Mouse (Mus musculus): ENCODE measurements around the gene Apaf1. TPM values are rescaled to one million over a fixed set of nuclear protein-coding genes. Genes with fewer than 3 reads are reported as not detected.

Gene Apaf1
- polyA plus RNA-seq, 1 experiment from 2014 or later = 12.6 TPM

GRCm38 (mm10) chr10:91027468-91027867 is 55.1 kb downstream of the Apaf1 start:
- H3K9me3 ChIP-seq (replicated peaks) = no peaks in the 10 kb centered on the region
- no peak for ATAC-seq
- WGBS (ENCODE audit: insufficient replicate concordance) = 88% methylated on average over 4 of the region's 4 CpGs
- no peak overlapping the region for H3K4me2 ChIP-seq
- H3K27me3 ChIP-seq (replicated peaks) = no peaks in the 10 kb centered on the region
- peaks cover 23% of the 10 kb centered on the region for H3K36me3 ChIP-seq
- no peak overlapping the region for H3K9ac ChIP-seq
- H3K4me3 ChIP-seq = no peak overlapping the region
- no peaks in the 10 kb centered on the region for H3K4me1 ChIP-seq
- H3K27ac ChIP-seq = no peak overlapping the region

- Histone ChIP-seq H3K9ac (no peak overlapping the region), H3K9me3 (replicated peaks) (no peaks in the 10 kb centered on the region), H3K27me3 (replicated peaks) (no peaks in the 10 kb centered on the region), H3K27ac (no peak overlapping the region), H3K4me1 (no peaks in the 10 kb centered on the region), H3K4me2 (no peak overlapping the region), H3K4me3 (no peak overlapping the region), H3K36me3 (peaks cover 31% of the 10 kb centered on the region)
- WGBS (ENCODE audit: insufficient replicate concordance) = 80% methylated on average over 12 of the region's 12 CpGs
- ATAC-seq = no peak
Measured at GRCm38 (mm10) chr10:91005858-91006538, 76.6 kb downstream of the Apaf1 start.

GRCm38 (mm10) chr10:91001421-91001820 is 81.1 kb downstream of the Apaf1 start:
- H3K4me1 ChIP-seq = no peaks in the 10 kb centered on the region

GRCm38 (mm10) chr10:90999899-91000298 is 82.7 kb downstream of the Apaf1 start:
- no peak for ATAC-seq
- 82% methylated on average over 5 of the region's 5 CpGs for WGBS (ENCODE audit: insufficient replicate concordance)
- no peaks in the 10 kb centered on the region for H3K27me3 ChIP-seq (replicated peaks)
- H3K9ac ChIP-seq = no peak overlapping the region
- H3K4me2 ChIP-seq = no peak overlapping the region
- no peak overlapping the region for H3K4me3 ChIP-seq
- H3K36me3 ChIP-seq = peaks cover 24% of the 10 kb centered on the region
- H3K27ac ChIP-seq = no peak overlapping the region
- no peaks in the 10 kb centered on the region for H3K4me1 ChIP-seq
- H3K9me3 ChIP-seq (replicated peaks) = no peaks in the 10 kb centered on the region

More at GRCm38 (mm10) chr10:91001421-91001820, 81.1 kb downstream of the Apaf1 start:
- H3K4me3 ChIP-seq = no peak overlapping the region
- ATAC-seq = no peak
- peaks cover 16% of the 10 kb centered on the region; the same call in 1 of the 2 replicates for H3K36me3 ChIP-seq
- no peak overlapping the region for H3K9ac ChIP-seq
- no peaks in the 10 kb centered on the region for H3K27me3 ChIP-seq (replicated peaks)
- no peak overlapping the region for H3K4me2 ChIP-seq
- 85% methylated on average over 13 of the region's 13 CpGs for WGBS (ENCODE audit: insufficient replicate concordance)
- H3K27ac ChIP-seq = no peak overlapping the region
- H3K9me3 ChIP-seq (replicated peaks) = no peaks in the 10 kb centered on the region

- Histone ChIP-seq H3K4me2 (no peak overlapping the region), H3K4me3 (no peak overlapping the region), H3K9ac (no peak overlapping the region), H3K9me3 (replicated peaks) (no peaks in the 10 kb centered on the region), H3K4me1 (no peaks in the 10 kb centered on the region), H3K27me3 (replicated peaks) (no peaks in the 10 kb centered on the region), H3K27ac (no peak overlapping the region), H3K36me3 (peaks cover 48% of the 10 kb centered on the region)
- WGBS (ENCODE audit: insufficient replicate concordance) = 83% methylated on average over 5 of the region's 5 CpGs
- ATAC-seq = no peak
Measured at GRCm38 (mm10) chr10:90993869-90994268, 88.7 kb downstream of the Apaf1 start.

GRCm38 (mm10) chr10:90992237-90992636 is 90.3 kb downstream of the Apaf1 start:
- Histone ChIP-seq H3K4me2 (no peak overlapping the region), H3K27me3 (replicated peaks) (no peaks in the 10 kb centered on the region), H3K9me3 (replicated peaks) (no peaks in the 10 kb centered on the region), H3K27ac (no peak overlapping the region), H3K36me3 (peaks cover 44% of the 10 kb centered on the region), H3K4me1 (no peaks in the 10 kb centered on the region), H3K4me3 (no peak overlapping the region), H3K9ac (no peak overlapping the region)
- WGBS (ENCODE audit: insufficient replicate concordance) = 84% methylated on average over 6 of the region's 6 CpGs
- ATAC-seq = no peak

GRCm38 (mm10) chr10:90990340-90990739 is 92.2 kb downstream of the Apaf1 start:
- no peaks in the 10 kb centered on the region for H3K9me3 ChIP-seq (replicated peaks)
- WGBS (ENCODE audit: insufficient replicate concordance) = 73% methylated on average over 6 of the region's 6 CpGs
- H3K9ac ChIP-seq = no peak overlapping the region
- no peaks in the 10 kb centered on the region for H3K27me3 ChIP-seq (replicated peaks)
- H3K36me3 ChIP-seq = peaks cover 32% of the 10 kb centered on the region
- ATAC-seq = no peak
- H3K4me3 ChIP-seq = no peak overlapping the region
- H3K4me1 ChIP-seq = no peaks in the 10 kb centered on the region
- H3K4me2 ChIP-seq = no peak overlapping the region
- no peak overlapping the region for H3K27ac ChIP-seq

GRCm38 (mm10) chr10:90983046-90983445 is 99.5 kb downstream of the Apaf1 start:
- WGBS (ENCODE audit: insufficient replicate concordance) = 77% methylated on average over 8 of the region's 8 CpGs
- Histone ChIP-seq H3K36me3 (no peaks in the 10 kb centered on the region), H3K27ac (no peak overlapping the region), H3K4me1 (no peaks in the 10 kb centered on the region), H3K9me3 (replicated peaks) (no peaks in the 10 kb centered on the region), H3K9ac (no peak overlapping the region), H3K4me3 (no peak overlapping the region), H3K4me2 (no peak overlapping the region), H3K27me3 (replicated peaks) (no peaks in the 10 kb centered on the region)
- ATAC-seq = no peak

- no peaks in the 10 kb centered on the region for H3K36me3 ChIP-seq
- no peak for ATAC-seq
- no peak overlapping the region for H3K27ac ChIP-seq
- no peaks in the 10 kb centered on the region for H3K4me1 ChIP-seq
- 63% methylated on average over 4 of the region's 4 CpGs for WGBS (ENCODE audit: insufficient replicate concordance)
- no peak overlapping the region for H3K9ac ChIP-seq
- no peaks in the 10 kb centered on the region for H3K27me3 ChIP-seq (replicated peaks)
- H3K4me2 ChIP-seq = no peak overlapping the region
- H3K9me3 ChIP-seq (replicated peaks) = no peaks in the 10 kb centered on the region
- H3K4me3 ChIP-seq = no peak overlapping the region
Measured at GRCm38 (mm10) chr10:90981811-90982210, 100.8 kb downstream of the Apaf1 start.

GRCm38 (mm10) chr10:90974491-90974890 is 108.1 kb downstream of the Apaf1 start:
- H3K4me3 ChIP-seq = no peak overlapping the region
- no peaks in the 10 kb centered on the region for H3K36me3 ChIP-seq
- 51% methylated on average over 6 of the region's 6 CpGs for WGBS (ENCODE audit: insufficient replicate concordance)
- peaks cover 8% of the 10 kb centered on the region; the same call in 1 of the 2 replicates for H3K4me1 ChIP-seq
- peaks cover 23% of the 10 kb centered on the region for H3K27me3 ChIP-seq (replicated peaks)
- no peak overlapping the region for H3K27ac ChIP-seq
- no peak overlapping the region for H3K4me2 ChIP-seq
- no peak overlapping the region for H3K9ac ChIP-seq
- no peaks in the 10 kb centered on the region for H3K9me3 ChIP-seq (replicated peaks)
- no peak for ATAC-seq

- H3K4me1 ChIP-seq = peaks cover 10% of the 10 kb centered on the region; the same call in 1 of the 2 replicates
- no peak overlapping the region for H3K4me2 ChIP-seq
- H3K36me3 ChIP-seq = no peaks in the 10 kb centered on the region
- no peaks in the 10 kb centered on the region for H3K9me3 ChIP-seq (replicated peaks)
- H3K4me3 ChIP-seq = no peak overlapping the region
- peaks cover 27% of the 10 kb centered on the region for H3K27me3 ChIP-seq (replicated peaks)
- no peak overlapping the region for H3K9ac ChIP-seq
- WGBS (ENCODE audit: insufficient replicate concordance) = 51% methylated on average over 2 of the region's 2 CpGs
- no peak overlapping the region for H3K27ac ChIP-seq
- no peak for ATAC-seq
Measured at GRCm38 (mm10) chr10:90974084-90974483, 108.5 kb downstream of the Apaf1 start.

GRCm38 (mm10) chr10:90970560-90970959 is 112.0 kb downstream of the Apaf1 start:
- no peak for ATAC-seq
- Histone ChIP-seq H3K27ac (no peak overlapping the region), H3K4me3 (no peak overlapping the region), H3K27me3 (replicated peaks) (peaks cover 62% of the 10 kb centered on the region), H3K36me3 (no peaks in the 10 kb centered on the region), H3K4me1 (peaks cover 10% of the 10 kb centered on the region; the same call in 1 of the 2 replicates), H3K9ac (no peak overlapping the region), H3K4me2 (no peak overlapping the region), H3K9me3 (replicated peaks) (no peaks in the 10 kb centered on the region)
- 41% methylated on average over 4 of the region's 4 CpGs for WGBS (ENCODE audit: insufficient replicate concordance)
